Mouse (Mus musculus) right cerebral cortex, postnatal 25 days (tissue): Measurements from ENCODE around the gene Ramp2.

Experiments used
- DNase-seq: peaks from one replicate; pipeline ENCODE4 v3.0.0; 2022

Gene Ramp2

DNA sequence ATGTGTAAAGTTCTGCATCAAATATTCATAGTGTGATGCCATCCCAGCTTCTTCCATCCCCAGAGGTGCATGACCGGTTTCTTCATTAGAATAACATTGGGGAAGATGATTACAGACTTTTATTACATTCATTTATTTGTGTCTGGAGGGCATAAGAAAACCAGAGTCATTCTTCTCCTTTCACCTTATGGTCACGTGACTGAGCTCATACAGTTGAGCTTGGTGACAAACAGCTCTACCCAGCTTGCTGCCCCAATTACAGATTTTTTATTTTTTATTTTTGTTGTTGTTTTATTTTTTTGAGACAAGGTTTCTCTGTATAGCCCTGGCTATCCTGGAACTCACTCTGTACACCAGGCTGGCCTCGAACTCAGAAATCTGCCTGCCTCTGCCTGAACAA lies 26.6 kb downstream of the Ramp2 start:
- no peak for DNase-seq

DNA sequence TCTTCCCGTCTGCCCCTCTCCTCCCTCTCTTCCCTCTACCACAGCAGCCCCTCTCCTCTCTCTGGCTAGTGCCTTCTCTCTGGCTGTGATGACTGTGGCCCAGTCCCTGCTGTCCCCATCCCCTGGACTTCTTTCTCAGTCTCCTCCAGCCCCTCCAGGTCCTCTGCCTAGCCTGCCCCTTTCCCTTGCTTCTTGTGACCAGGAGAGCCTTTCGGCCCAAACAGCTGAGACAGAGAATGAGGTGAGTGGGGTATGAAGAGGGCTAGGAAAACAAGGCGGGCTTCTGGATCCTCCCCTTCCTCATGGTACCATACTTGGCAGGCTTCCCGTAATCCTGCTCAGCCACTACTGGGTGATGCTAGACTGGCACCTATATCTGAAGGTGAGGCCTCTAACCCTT lies 29.5 kb downstream of the Ramp2 start:
- DNase-seq: no peak

DNA sequence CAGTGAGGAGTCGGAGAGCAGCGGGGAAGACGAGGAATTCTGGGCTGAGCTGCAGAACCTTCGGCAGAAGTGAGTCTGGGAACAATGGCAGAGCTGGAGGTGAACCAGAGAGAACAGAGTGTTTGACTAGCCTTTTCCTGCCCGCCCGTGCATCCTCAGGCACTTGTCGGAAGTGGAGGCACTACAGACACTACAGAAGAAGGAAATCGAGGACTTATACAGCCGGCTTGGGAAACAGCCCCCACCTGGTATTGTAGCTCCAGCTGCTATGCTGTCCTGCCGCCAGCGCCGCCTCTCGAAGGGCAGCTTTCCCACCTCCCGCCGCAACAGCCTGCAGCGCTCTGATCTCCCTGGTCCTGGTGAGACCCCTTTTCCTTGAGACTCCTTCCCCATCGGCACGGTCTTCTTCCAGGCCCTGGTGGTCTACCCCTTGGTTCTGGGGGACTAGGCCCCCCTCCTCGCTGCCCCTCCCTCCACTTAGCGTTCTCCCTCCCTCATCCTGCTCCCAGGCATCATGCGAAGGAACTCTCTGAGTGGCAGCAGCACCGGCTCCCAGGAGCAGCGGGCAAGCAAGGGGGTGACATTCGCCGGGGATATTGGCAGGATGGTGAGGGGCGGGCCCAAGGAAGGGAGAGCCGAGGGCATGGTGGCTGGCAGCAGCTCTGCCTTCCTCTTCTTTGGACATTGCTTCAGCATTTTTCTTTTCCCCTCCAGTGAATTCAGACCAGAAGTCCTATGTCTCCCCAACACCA lies 30.7 kb downstream of the Ramp2 start:
- no peak for DNase-seq

DNA sequence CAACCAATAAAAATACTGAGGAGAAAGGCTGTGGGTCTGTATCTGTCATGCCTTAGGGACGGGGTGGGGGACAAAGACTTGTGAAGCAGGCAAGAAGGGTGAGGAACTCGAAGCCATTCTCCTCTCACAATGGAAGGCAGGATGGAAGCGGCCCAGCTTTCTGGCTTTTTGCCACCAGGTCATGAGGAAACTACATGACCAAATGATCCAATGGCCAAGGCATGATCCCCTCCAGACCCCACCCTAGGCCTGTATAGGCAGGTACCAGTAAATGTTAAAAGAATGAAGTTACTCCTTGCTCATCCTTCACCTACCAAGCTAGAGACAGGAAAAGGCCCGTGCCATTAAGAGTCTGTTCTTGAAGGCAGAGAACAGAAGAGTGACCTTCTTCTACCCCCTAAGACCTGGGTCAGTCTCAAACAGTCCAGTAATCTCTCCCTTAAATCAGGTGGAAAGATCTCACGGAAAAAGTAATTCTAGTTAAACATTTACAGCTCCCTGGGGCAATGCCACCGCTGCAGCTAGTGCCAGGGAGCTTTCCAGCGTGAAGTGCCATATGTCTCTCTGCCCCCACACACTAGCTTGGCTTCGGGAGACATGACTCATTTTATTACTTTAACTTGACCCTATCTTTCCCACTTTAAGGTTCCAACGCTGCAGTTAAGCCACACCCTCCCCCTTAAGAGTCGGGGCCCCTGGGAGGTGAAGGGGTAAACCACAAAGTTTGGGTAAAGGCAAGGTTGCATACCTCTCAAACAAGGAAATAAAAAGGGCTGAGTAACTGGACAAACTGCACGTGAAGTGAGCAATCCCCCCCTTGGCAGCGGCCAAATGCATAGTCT lies 31.8 kb downstream of the Ramp2 start:
- DNase-seq: no peak

DNA sequence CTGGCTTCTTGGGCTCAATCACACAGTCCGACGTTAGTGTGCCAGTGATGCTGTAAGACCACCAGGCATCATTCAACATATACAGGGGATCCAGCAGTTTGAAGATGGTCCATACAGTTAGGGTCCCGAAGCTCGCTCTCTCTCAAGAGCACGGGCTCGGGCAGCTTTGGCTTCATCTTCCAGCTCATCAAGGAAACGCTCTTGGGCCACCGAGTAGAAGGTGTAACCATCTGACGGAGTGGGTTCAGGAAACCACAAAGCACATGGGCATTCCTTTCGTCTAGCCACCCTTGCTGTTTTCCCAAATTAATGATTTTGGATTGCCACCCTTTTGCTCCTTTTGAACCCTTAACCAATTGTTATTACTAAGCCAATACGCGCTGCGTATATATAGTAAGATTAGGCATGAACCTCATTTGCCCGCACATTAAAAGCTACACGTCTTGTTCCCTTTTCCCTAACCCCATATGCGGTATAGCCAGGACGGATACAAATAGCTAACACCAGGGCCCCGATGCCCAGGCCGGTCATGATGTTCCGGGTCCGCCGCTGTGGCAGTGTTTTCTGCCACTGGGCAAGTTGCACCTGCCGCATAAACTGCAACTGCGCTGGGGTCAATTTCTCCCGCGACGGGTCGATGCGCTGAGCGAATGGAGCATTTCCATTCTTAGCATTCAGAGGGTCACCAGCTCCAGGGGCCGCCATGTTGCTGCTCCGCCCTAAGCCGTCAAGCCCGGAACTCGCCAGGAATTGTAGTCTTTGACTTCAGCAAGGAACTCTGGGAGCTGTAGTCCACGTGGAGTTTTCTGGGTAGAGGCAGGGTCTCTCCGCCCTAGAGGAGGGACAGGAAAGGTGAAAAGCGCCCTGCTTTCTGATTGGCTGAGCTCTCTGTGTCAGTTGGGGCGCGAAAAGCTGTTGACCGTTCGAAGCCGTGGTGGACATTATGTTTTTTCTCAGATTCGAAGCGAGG lies 32.7 kb downstream of the Ramp2 start, which contains the start of the genes Cntd1 and Coa3:
TSS of gene Cntd1 (plus strand) at position 790 of the 970 bp plus-strand sequence.
TSS of gene Coa3 (minus strand) at position 892 of the 970 bp plus-strand sequence.
- peak; percentile 86 for DNase-seq

DNA sequence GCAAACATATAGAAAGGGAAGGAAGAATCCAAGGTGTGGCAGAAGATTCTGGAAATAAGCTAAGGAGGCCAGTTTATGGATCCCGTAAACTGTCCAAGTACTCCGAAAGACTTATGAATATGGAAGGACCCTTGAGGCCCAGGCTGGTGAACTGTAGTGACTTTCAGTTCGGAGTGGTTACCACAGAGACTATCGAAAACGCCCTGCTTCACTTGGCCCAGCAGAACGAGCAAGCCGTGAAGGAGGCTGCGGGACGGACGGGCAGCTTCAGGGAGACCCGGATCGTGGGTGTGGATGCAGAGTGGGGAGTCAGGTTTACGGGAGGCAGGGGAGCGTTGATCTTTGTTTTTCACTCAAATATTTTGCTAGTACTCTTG lies 33.4 kb downstream of the Ramp2 start:
- no peak for DNase-seq

DNA sequence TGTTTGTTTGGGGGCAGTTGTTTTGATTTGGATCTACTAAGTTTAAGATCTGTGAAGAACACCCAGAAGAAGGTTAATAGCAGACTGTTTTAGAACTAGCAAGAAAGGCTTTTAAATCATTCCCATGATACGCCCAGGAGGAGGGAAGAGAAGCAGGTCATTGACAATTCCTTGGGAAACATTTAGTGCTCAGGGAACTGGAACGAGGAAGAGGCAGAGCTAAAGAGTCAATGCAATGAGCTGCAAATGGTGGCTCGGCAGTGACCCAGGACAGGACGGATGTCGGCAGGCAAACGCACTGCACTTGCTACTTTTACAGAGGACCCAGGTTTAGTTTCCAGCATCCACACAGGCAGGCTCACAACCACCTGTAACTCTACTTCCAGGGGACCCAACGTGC lies 35.0 kb downstream of the Ramp2 start:
- DNase-seq: no peak

DNA sequence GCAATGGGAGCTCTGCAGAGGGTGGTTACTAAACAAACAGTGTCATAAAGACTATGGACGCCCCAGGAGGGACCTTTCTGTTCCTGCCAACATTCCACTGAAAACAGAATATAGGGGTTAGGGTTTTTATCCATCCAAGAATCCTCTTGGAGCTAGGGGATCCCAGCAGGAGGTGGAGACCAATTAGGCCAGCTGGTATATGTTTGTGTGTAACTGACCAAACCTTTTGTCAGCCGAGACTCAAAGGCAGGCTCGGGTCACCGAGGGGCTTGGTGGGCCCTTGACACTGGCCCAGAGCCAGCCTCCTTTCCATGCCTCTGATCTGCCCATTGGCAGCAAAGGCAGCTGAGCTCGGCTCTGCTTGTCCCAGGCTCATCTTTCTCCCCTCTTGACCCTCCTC lies 37.1 kb downstream of the Ramp2 start:
- no peak for DNase-seq

DNA sequence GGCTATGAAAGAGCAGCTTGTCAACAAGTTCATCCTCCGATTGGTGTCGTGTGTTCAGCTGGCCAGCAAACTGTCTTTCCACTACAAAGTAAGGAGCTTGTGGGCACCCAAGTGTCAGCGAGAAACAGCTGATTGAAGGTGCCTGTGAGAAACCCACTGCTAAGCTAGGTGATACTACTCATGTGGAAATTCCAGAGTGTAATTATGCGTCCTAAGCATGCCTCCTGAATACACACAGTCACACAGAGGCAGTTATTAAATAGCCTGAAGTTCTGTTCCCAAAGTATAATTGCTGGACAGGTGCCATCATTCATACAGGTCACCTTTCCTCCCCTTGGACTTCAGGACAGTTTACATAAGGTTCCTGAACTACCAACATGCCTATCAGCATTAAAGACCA lies 38.0 kb downstream of the Ramp2 start:
- DNase-seq: no peak

DNA sequence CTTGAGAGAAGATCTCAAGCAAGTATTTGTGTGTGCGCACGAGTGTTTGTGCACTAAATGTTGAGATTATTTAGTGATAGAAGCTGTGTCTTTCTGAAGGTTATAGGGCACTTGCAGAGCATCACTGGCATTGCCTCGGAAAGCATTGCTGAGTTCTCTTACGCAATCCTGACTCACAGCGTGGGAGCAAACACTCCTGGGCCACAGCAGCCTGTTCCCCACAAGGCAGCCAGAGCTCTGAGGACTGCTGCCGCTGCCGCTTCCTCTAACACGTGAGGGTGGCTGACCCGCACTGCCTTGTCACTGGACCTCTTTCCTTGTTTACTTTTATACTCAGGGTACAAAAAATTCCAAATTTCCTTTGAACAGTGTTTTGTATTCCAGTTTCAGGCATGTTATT lies 41.5 kb downstream of the Ramp2 start:
- DNase-seq: no peak

DNA sequence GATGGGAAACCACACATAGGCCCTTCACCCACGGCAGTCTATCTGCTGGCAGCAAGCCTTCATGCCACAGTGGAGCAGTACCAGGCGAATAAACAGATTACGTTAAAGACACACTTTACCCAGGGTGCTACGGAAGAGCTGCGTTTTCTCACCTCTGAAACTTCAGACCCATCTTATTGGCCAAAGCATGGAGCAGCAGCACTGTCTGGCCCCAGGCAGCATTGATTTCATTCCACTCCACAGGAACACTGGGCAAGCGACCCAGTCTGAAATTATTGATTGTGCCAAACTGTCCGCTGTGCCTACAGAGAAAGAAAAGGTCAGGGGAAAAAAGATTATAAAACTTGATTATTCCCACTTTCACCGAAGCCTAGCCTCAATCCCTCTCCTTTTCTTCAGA lies 45.4 kb downstream of the Ramp2 start:
- DNase-seq: no peak

DNA sequence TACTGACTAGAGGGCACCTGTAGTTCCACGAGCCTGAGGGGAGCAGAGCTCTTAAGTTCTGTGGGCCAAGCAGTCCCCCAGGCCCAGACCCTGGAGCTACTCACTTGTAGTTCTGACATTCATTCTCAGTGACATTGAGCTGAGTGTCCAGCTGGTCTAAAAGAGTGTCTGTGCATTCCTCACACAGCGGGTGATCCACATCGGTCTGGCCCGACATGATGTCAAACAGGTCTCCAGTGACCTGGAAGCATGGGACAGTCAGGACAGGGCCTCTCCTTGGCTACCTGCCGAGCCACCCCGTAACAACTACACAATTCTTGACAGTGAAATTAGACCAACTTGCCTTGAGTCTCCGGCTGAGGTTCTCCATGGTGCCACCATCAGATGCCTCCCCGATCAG lies 49.4 kb downstream of the Ramp2 start:
- DNase-seq: no peak

DNA sequence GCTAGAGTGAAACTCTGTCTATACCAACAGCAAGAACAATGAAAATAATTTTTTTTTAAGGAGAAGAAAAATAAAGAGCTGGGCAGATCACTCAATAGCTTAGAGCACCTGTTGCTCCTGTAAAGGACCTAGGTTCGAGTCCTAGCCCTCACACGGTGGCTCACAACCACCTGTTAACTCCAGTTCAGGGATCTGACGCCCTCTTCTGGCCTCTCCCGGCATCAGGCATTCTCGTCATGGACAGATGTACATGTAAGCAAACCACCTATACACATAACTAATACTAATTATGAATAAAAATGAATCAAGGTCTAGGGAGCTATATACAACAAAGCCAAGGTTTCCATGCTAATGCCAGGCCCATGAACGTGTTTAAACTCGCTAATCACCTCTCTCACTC lies 55.1 kb downstream of the Ramp2 start:
- no peak for DNase-seq

DNA sequence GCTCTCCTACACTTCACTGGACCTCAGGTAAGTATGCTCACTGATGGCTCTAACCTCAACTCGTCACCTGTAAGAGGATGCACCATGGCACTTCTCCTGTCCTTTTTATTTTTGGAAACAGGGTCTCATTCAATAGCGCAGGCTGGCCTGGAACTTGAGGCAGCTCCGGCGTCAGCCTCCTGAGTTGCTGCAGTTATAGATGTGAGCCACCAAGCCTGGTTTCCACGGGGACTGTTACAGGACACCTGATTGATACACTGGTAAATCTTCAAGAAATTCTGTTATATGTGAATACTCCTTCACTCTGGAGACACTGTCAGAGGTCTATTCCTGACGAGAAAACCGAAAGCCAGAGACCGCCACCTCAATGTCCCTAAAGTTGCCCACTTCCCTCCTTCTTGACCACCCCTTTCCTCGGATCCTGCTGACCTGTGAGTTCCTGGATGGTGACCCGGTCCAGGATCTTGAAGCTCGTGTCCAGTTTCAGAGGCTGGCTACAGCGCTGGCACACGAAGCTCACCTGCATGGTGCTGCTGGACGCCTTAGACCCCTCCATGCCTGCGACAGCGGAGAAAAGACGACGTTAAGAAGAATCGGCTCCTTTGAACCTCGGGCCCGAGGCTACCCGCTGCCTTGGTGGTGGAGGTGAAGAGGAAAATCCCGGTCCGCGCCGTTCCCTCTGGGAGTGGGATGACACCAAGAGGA lies 55.6 kb downstream of the Ramp2 start:
- DNase-seq: no peak

DNA sequence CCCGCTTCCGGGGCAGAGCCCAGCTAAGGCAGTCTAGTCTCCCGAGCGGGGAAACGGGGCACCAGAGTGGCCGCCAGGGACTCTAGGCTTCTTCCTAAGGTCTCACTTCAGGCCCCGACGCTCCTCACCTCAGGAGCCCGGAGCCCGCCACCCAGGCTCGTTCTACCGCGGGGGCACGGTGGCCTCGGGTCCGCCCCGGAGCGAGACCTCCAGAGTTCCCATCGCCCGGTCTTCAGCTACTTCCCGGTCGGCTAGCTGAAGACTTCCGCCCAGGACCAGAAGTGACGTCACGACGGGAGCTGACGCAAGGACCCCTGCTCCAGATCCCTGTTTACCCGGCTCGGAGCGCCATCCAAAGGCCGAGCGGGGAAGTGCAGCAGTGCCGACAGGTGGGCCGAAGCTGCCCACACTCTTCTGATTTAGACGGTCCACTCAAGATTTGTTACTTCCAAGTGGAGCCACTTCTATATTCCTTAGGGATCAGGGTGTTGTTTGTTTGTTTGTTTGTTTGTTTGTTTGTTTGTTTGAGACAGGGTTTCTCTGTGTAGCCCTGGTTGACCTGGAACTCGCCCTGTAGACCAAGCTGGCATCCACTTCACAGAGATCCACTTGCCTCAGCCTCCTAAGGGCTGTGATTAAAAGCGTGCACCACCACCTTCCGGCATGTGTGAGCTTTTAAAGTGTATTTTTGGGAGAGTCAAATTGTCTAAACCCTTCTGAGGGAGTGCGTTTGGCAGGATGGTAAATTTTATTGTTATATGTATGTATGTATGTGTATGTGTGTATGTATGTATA lies 56.4 kb downstream of the Ramp2 start, which contains the start of gene Becn1:
TSS of gene Becn1 (minus strand) at position 283 of the 795 bp plus-strand sequence.
- DNase-seq: peak; percentile 94

DNA sequence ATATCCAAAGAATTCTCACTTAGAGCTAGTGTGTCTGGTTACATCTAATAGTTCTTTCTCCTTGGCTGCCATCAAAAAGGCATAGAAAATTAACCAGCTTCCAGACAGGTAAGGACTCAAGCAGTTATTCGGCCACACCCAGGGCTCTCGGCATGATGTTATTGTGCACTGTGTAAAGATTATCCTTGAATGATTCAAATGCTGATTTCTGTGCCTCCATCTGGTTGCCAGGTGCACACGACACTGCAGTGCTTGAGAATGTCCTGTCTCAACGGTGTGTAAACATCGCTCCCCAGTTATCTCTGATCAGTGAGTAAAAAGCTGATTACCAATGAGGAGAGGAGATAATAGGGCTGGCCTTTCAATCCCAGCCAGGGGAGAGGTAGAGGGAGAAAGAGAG lies 61.9 kb downstream of the Ramp2 start:
- DNase-seq: no peak
